Mouse (Mus musculus): ENCODE measurements around the gene Copb1.
"Not testable (repeated sequence)": the region's sequence is repeated elsewhere in the genome, so short reads cannot be mapped to it uniquely, and the experiment has no call there.

DNA sequence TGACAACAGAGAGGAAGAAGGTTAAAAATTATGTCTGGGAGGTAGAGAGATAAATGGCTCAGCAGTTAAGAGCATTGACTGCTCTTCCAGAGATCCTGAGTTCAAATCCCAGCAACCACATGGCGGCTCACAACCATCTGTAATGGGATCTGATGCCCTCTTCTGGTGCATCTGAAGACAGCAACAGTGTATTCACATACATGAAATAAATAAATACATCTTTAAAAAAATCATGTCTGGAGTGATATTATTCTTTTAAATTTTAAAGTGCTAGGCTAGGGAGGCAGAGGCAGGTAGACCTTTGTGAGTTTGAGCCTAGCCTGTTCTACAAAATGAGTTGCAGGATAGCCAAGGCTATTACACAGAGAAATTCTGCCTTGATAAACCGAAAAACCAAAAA, 57.9 kb downstream of the Copb1 start:
- not testable (repeated sequence) for TF ChIP-seq CTCF (IDR thresholded peaks at IDR 0.05; ENCODE audit: control insufficient read depth, insufficient read depth, insufficient replicate concordance, low read depth, low read length); POLR2A (IDR thresholded peaks at IDR 0.05; ENCODE audit: control insufficient read depth, low read depth, low read length)

Measured in testis, adult 2 months (tissue).